Mouse (Mus musculus) heart, postnatal 0 days (tissue): ENCODE measurements around the gene Cog6. TPM values are rescaled to one million over a fixed set of nuclear protein-coding genes. Genes with fewer than 3 reads are reported as not detected.

ENCODE experiments used
- ATAC-seq: fragments of 200-750 bp; cut with Nextera tagmentation; 2 replicates; pipeline ENCODE4 v1.8.0; 2017; ENCODE audit warnings: low read depth, moderate number of reproducible peaks, moderate library complexity; ENCODE audit not compliant: insufficient read depth
- DNase-seq: peaks from one replicate; pipeline ENCODE4 v3.0.0-alpha.2; 2016; ENCODE audit warnings: low spot score
- H3K27ac ChIP-seq: fragments of 300-500 bp; sonication (generic); 2 replicates; pipeline ENCODE4 v1.5.1; 2014; ENCODE audit warnings: low read depth, mild to moderate bottlenecking
- H3K27me3 ChIP-seq: fragments of 300-500 bp; sonication (generic); 2 replicates; pipeline ENCODE4 v1.6.1; 2014; ENCODE audit warnings: low read length, mixed read lengths; ENCODE audit not compliant: control insufficient read depth, insufficient read depth
- H3K36me3 ChIP-seq: fragments of 300-500 bp; sonication (generic); replicated peaks from 2 replicates; pipeline ENCODE4 v1.6.1; 2014; ENCODE audit warnings: low read length, mixed read lengths; ENCODE audit not compliant: control insufficient read depth, insufficient read depth
- H3K4me1 ChIP-seq: fragments of 300-500 bp; sonication (generic); 2 replicates; pipeline ENCODE4 v1.6.1; 2014; ENCODE audit warnings: antibody characterized with exemption; ENCODE audit not compliant: control insufficient read depth, insufficient read depth
- H3K4me2 ChIP-seq: fragments of 300-500 bp; sonication (generic); 2 replicates; pipeline ENCODE4 v1.6.1; 2014; ENCODE audit warnings: low read depth, mild to moderate bottlenecking, low read length, moderate library complexity
- H3K4me3 ChIP-seq: fragments of 300-500 bp; sonication (generic); 2 replicates; pipeline ENCODE4 v1.5.1; 2014; ENCODE audit warnings: low read depth, low read length
- H3K9ac ChIP-seq: fragments of 300-500 bp; sonication (generic); replicated peaks from 2 replicates; pipeline ENCODE4 v1.6.1; 2014; ENCODE audit warnings: low read depth, low read length, mixed read lengths
- H3K9me3 ChIP-seq: fragments of 300-500 bp; sonication (generic); replicated peaks from 2 replicates; pipeline ENCODE4 v1.6.1; 2016; ENCODE audit warnings: low read length; ENCODE audit not compliant: control insufficient read depth
- CTCF ChIP-seq: IDR thresholded peaks from 2 replicates; pipeline ENCODE4 v1.5.1; 2016; ENCODE audit warnings: antibody characterized with exemption, control low read depth, low read depth
- EP300 ChIP-seq: IDR thresholded peaks from 2 replicates; pipeline ENCODE4 v1.6.1; 2016; ENCODE audit warnings: antibody characterized with exemption, low read depth
- WGBS: fragments of 180-500 bp; shearing (Covaris S2); extraction: QIAGEN DNeasy Blood & Tissue Kit; methylation state at CpG from one replicate; pipeline ENCODE4 v1.1.7; 2014; 5-methylcytosine and 5-hydroxymethylcytosine counted together
- polyA plus RNA-seq: library from polyadenylated mRNA; unstranded; fragments of >200 nt; fragmentation: Nextera tagmentation; extraction: Ambion mirVana; gene quantifications from 2 replicates; pipeline ENCODE4 v1.2.1, GENCODE M21; 2015
- total RNA-seq: library from RNA; depleted of rRNA; stranded (reverse); fragments of >200 nt; gene quantifications from 2 replicates; pipeline ENCODE4 v1.2.3, GENCODE M21; 2014; ENCODE audit warnings: low replicate concordance

The Cog6 gene
- total and polyA plus RNA-seq, 2 experiments from 2014 or later, result 54.7 to 64.5 TPM

GRCm38 (mm10) chr3:53039746-53040145 is 22.7 kb upstream of the Cog6 start:
- ATAC-seq (no peak), DNase-seq (no peak)
- Histone ChIP-seq H3K36me3 (0 out of 2 replicates have a peak, but pooled peaks cover 7% of the 10 kb centered on the region), H3K4me1 (peaks cover 28% of the 10 kb centered on the region), H3K27ac (peak overlapping the region; percentile 95; the same call in 1 of the 2 replicates), H3K9ac (no peak overlapping the region), H3K4me3 (no peak overlapping the region), H3K27me3 (no peaks in the 10 kb centered on the region), H3K4me2 (no peak overlapping the region), H3K9me3 (no peaks in the 10 kb centered on the region)
- TF ChIP-seq CTCF (no peak), EP300 (no peak)
- 65% methylated on average over 8 of the region's 8 CpGs for WGBS

GRCm38 (mm10) chr3:53038913-53039312 is 21.9 kb upstream of the Cog6 start:
- ATAC-seq (no peak), DNase-seq (no peak)
- 73% methylated on average over 5 of the region's 5 CpGs for WGBS
- no peak overlapping the region for H3K27ac ChIP-seq
- H3K9ac ChIP-seq, result no peak overlapping the region
- H3K27me3 ChIP-seq, result no peaks in the 10 kb centered on the region
- H3K4me1 ChIP-seq, result peaks cover 27% of the 10 kb centered on the region
- no peak for TF ChIP-seq CTCF
- TF ChIP-seq EP300, result no peak
- H3K36me3 ChIP-seq, result 0 out of 2 replicates have a peak, but pooled peaks cover 7% of the 10 kb centered on the region
- no peaks in the 10 kb centered on the region for H3K9me3 ChIP-seq
- H3K4me2 ChIP-seq, result no peak overlapping the region
- H3K4me3 ChIP-seq, result no peak overlapping the region

- no peak overlapping the region for H3K4me2 ChIP-seq
- ATAC-seq (no peak), DNase-seq (no peak)
- no peak overlapping the region for H3K27ac ChIP-seq
- TF ChIP-seq CTCF (no peak), EP300 (no peak)
- H3K4me1 ChIP-seq, result peaks cover 19% of the 10 kb centered on the region; the same call in 1 of the 2 replicates
- no peak overlapping the region for H3K4me3 ChIP-seq
- no peaks in the 10 kb centered on the region for H3K36me3 ChIP-seq
- WGBS, result 82% methylated on average over 7 of the region's 7 CpGs
- H3K9me3 ChIP-seq, result no peaks in the 10 kb centered on the region
- no peaks in the 10 kb centered on the region for H3K27me3 ChIP-seq
- no peak overlapping the region for H3K9ac ChIP-seq
Observed at GRCm38 (mm10) chr3:53036941-53037340, 19.9 kb upstream of the Cog6 start.

GRCm38 (mm10) chr3:53036076-53036475 is 19.0 kb upstream of the Cog6 start:
- Histone ChIP-seq H3K27me3 (no peaks in the 10 kb centered on the region), H3K9ac (no peak overlapping the region), H3K36me3 (no peaks in the 10 kb centered on the region), H3K27ac (no peak overlapping the region), H3K4me1 (peaks cover 19% of the 10 kb centered on the region; the same call in 1 of the 2 replicates), H3K4me3 (no peak overlapping the region), H3K4me2 (no peak overlapping the region), H3K9me3 (no peaks in the 10 kb centered on the region)
- ATAC-seq (no peak), DNase-seq (no peak)
- TF ChIP-seq CTCF (no peak), EP300 (no peak)
- 41% methylated on average over 5 of the region's 5 CpGs for WGBS

GRCm38 (mm10) chr3:53033448-53033847 is 16.4 kb upstream of the Cog6 start:
- H3K27me3 ChIP-seq, result no peaks in the 10 kb centered on the region
- peak; percentile 68; the same call in 1 of the 2 replicates for ATAC-seq
- no peak overlapping the region for H3K4me2 ChIP-seq
- no peaks in the 10 kb centered on the region for H3K9me3 ChIP-seq
- no peak overlapping the region for H3K4me3 ChIP-seq
- H3K27ac ChIP-seq, result no peak overlapping the region
- no peak for TF ChIP-seq EP300
- TF ChIP-seq CTCF, result peak; percentile 86
- no peaks in the 10 kb centered on the region for H3K36me3 ChIP-seq
- WGBS, result 15% methylated on average over 3 of the region's 3 CpGs
- peak; percentile 68 for DNase-seq
- no peak overlapping the region for H3K9ac ChIP-seq
- H3K4me1 ChIP-seq, result peaks cover 12% of the 10 kb centered on the region; the same call in 1 of the 2 replicates

GRCm38 (mm10) chr3:53032432-53032831 is 15.4 kb upstream of the Cog6 start:
- H3K27me3 ChIP-seq, result no peaks in the 10 kb centered on the region
- TF ChIP-seq EP300 (no peak), CTCF (no peak)
- 18% methylated on average over 5 of the region's 5 CpGs for WGBS
- H3K4me2 ChIP-seq, result no peak overlapping the region; the same call in 1 of the 2 replicates
- H3K9me3 ChIP-seq, result no peaks in the 10 kb centered on the region
- H3K27ac ChIP-seq, result no peak overlapping the region
- H3K36me3 ChIP-seq, result no peaks in the 10 kb centered on the region
- H3K4me1 ChIP-seq, result peaks cover 12% of the 10 kb centered on the region; the same call in 1 of the 2 replicates
- no peak for ATAC-seq
- no peak overlapping the region for H3K9ac ChIP-seq
- no peak overlapping the region for H3K4me3 ChIP-seq
- no peak for DNase-seq
